Mouse (Mus musculus) cerebellum, adult 2 months (tissue): Measurements from ENCODE around the gene Bag1.

Experiments
- CTCF ChIP-seq: fragments of 200-500 bp; IDR thresholded peaks from 2 replicates; pipeline ENCODE4 v1.5.1; 2011; ENCODE audit warnings: low read depth, mild to moderate bottlenecking, control low read depth, low read length, moderate library complexity, borderline replicate concordance; ENCODE audit not compliant: insufficient read depth
- POLR2A ChIP-seq: fragments of 200-500 bp; IDR thresholded peaks from 2 replicates; pipeline ENCODE4 v1.6.1; 2011; ENCODE audit warnings: low read length, control low read depth, borderline replicate concordance; ENCODE audit not compliant: insufficient read depth

GRCm38 (mm10) chr4:40929046-40929445 lies 19.0 kb downstream of the Bag1 start:
- TF ChIP-seq CTCF (no peak), POLR2A (no peak)
